Mouse (Mus musculus) bone marrow macrophage, adult 2 months (primary cell): Measurements from ENCODE around the gene Aars2.

Source experiments
- CTCF ChIP-seq: IDR thresholded peaks from 2 replicates; pipeline ENCODE4 v1.5.1; 2012; ENCODE audit warnings: low read depth, mild to moderate bottlenecking, low read length, moderate library complexity
- POLR2A ChIP-seq: IDR thresholded peaks from 2 replicates; pipeline ENCODE4 v1.6.1; 2012; ENCODE audit warnings: mild to moderate bottlenecking, low read depth, low read length, borderline replicate concordance

- TF ChIP-seq CTCF (no peak), POLR2A (no peak)
Measured at GRCm38 (mm10) chr17:45490532-45491154, 16.0 kb upstream of the Aars2 start.
